Mouse (Mus musculus) left cerebral cortex, adult 2 months (tissue): ENCODE results near the gene Ifna15. TPM values are rescaled to one million over a fixed set of nuclear protein-coding genes. Genes with fewer than 3 reads are reported as not detected.
A peak's percentile ranks its signal among the peaks of the same experiment; 100 is the strongest.
"Not testable (repeated sequence)": the region's sequence is repeated elsewhere in the genome, so short reads cannot be mapped to it uniquely, and the experiment has no call there.

Source experiments
- DNase-seq, 2 experiments: peaks; one replicate each; pipeline ENCODE4 v3.0.0; 2021 to 2022; ENCODE audit warnings: low spot score in 2 of 2, mixed read lengths in 1 of 2; ENCODE audit errors: extremely low spot score in 1 of 2
- H3K27ac ChIP-seq: fragments of 200-600 bp; 2 replicates; pipeline ENCODE4 v1.8.1; 2022
- H3K4me3 ChIP-seq: fragments of 200-600 bp; 2 replicates; pipeline ENCODE4 v1.8.1; 2022
- CTCF ChIP-seq: fragments of 200-600 bp; IDR thresholded peaks from 2 replicates; pipeline ENCODE4 v1.8.1; 2022; ENCODE audit warnings: antibody characterized with exemption, mild to moderate bottlenecking, moderate library complexity
- intact Hi-C: fragments of 180-260 bp; cut with DNase I; formaldehyde crosslinking; loops from one replicate; pipeline ENCODE4 v1.15.1; 2025
- long read RNA-seq, 2 experiments: library from polyadenylated mRNA; stranded (forward); transcript quantifications; one replicate each; pipeline ENCODE4 v2.0.0; 2021; ENCODE audit warnings: borderline mapping rate in 2 of 2
- total RNA-seq, 2 experiments: library from RNA; stranded (reverse); gene quantifications; 2 replicates each; pipeline ENCODE4 v1.2.3; 2021

The Ifna15 gene
- total RNA-seq = not detected
- long read RNA-seq, experiment 1 = 0 reads
- long read RNA-seq, experiment 2 = 0 reads

GRCm38 (mm10) chr4:88558145-88558544 lies at the start of gene Ifna15:
Gene Ifna15, minus strand, starts transcription at chr4:88558245.
- DNase-seq, H3K27ac ChIP-seq, intact Hi-C loops, H3K4me3 ChIP-seq: not testable (repeated sequence)

- Histone ChIP-seq H3K27ac (no peak within 1 kb of the TSS), H3K4me3 (no peak within 1 kb of the TSS)
- no peak for DNase-seq
- intact Hi-C loops = no loop called here
- TF ChIP-seq CTCF = no peak
Observed at GRCm38 (mm10) chr4:88603276-88603675, 45.2 kb upstream of the Ifna15 start, which contains the start of gene Ifna12. Gene Ifna12, minus strand, starts transcription at chr4:88603376.

- H3K4me3 ChIP-seq = no peak within 1 kb of the TSS
- H3K27ac ChIP-seq = no peak within 1 kb of the TSS
- intact Hi-C loops = no loop called here
- DNase-seq = no peak
- TF ChIP-seq CTCF = no peak
Observed at GRCm38 (mm10) chr4:88592285-88592684, 34.2 kb upstream of the Ifna15 start, which contains the start of gene Ifna9. Gene Ifna9, minus strand, starts transcription at chr4:88592385.

- Histone ChIP-seq H3K4me3 (no peak within 1 kb of the TSS), H3K27ac (no peak within 1 kb of the TSS)
- DNase-seq = no peak
- no peak for TF ChIP-seq CTCF
- intact Hi-C loops = no loop called here
Observed at GRCm38 (mm10) chr4:88571698-88572097, 13.7 kb upstream of the Ifna15 start, which contains the start of gene Ifna14. Gene Ifna14, minus strand, starts transcription at chr4:88571798.

- Histone ChIP-seq H3K27ac (no peak overlapping the region), H3K4me3 (no peak overlapping the region)
- TF ChIP-seq CTCF = no peak
- intact Hi-C loops = no loop called here
- no peak for DNase-seq
Observed at GRCm38 (mm10) chr4:88561791-88562190, 3.7 kb upstream of the Ifna15 start.

GRCm38 (mm10) chr4:88550161-88550945 lies 7.7 kb downstream of the Ifna15 start:
- peak; percentile 44 to 45 for DNase-seq
- intact Hi-C loops = loop anchor here (1.0 kb wide), 1 partner anchor 91 kb away; no protein-coding TSS in a partner anchor
- no peak overlapping the region for H3K27ac ChIP-seq
- TF ChIP-seq CTCF = peak; percentile 59
- H3K4me3 ChIP-seq = peak overlapping the region; percentile 38

- no peak for DNase-seq
- H3K4me3 ChIP-seq = no peak overlapping the region
- intact Hi-C loops = loop anchor here (10.0 kb wide), 2 partner anchors 193 to 763 kb away; no protein-coding TSS in a partner anchor
- no peak for TF ChIP-seq CTCF
- no peak overlapping the region for H3K27ac ChIP-seq
Observed at GRCm38 (mm10) chr4:88547986-88548385, 10.1 kb downstream of the Ifna15 start.

GRCm38 (mm10) chr4:88543649-88544234 lies 14.3 kb downstream of the Ifna15 start:
- intact Hi-C loops = loop anchor here (5.0 to 10.0 kb wide), 4 partner anchors 189 to 1176 kb away; no protein-coding TSS in a partner anchor
- no peak for DNase-seq
- H3K27ac ChIP-seq = no peak overlapping the region
- no peak overlapping the region for H3K4me3 ChIP-seq
- TF ChIP-seq CTCF = peak; percentile 93

- H3K4me3 ChIP-seq = no peak overlapping the region
- intact Hi-C loops = no loop called here
- no peak for DNase-seq
- TF ChIP-seq CTCF = no peak
- no peak overlapping the region for H3K27ac ChIP-seq
Observed at GRCm38 (mm10) chr4:88537328-88537727, 20.7 kb downstream of the Ifna15 start.

GRCm38 (mm10) chr4:88536640-88537039 lies 21.4 kb downstream of the Ifna15 start:
- Histone ChIP-seq H3K27ac (no peak overlapping the region), H3K4me3 (no peak overlapping the region)
- intact Hi-C loops = no loop called here
- no peak for TF ChIP-seq CTCF
- no peak for DNase-seq

- Histone ChIP-seq H3K27ac (no peak overlapping the region), H3K4me3 (no peak overlapping the region)
- TF ChIP-seq CTCF = no peak
- intact Hi-C loops = no loop called here
- DNase-seq = no peak
Observed at GRCm38 (mm10) chr4:88535742-88536141, 22.3 kb downstream of the Ifna15 start.

- H3K4me3 ChIP-seq = no peak overlapping the region
- intact Hi-C loops = no loop called here
- H3K27ac ChIP-seq = no peak overlapping the region
- TF ChIP-seq CTCF = no peak
- DNase-seq = no peak
Observed at GRCm38 (mm10) chr4:88534903-88535302, 23.1 kb downstream of the Ifna15 start.
